Mouse (Mus musculus) forebrain, embryonic 13.5 days (tissue): Measurements from ENCODE around the gene BC004004. TPM values are rescaled to one million over a fixed set of nuclear protein-coding genes. Genes with fewer than 3 reads are reported as not detected.

Experiments
- ATAC-seq: fragments of 200-750 bp; cut with Nextera tagmentation; 2 replicates; pipeline ENCODE4 v1.8.0; 2017
- H3K27ac ChIP-seq: fragments of 300-500 bp; sonication (generic); 2 replicates; pipeline ENCODE4 v1.5.1; 2015; ENCODE audit warnings: inconsistent platforms, mild to moderate bottlenecking, moderate library complexity
- H3K27me3 ChIP-seq: fragments of 300-500 bp; sonication (generic); 2 replicates; pipeline ENCODE4 v1.6.1; 2015; ENCODE audit warnings: mild to moderate bottlenecking, inconsistent platforms
- H3K36me3 ChIP-seq: fragments of 300-500 bp; sonication (generic); 2 replicates; pipeline ENCODE4 v1.6.1; 2015; ENCODE audit warnings: mild to moderate bottlenecking, inconsistent platforms; ENCODE audit not compliant: poor library complexity, severe bottlenecking
- H3K4me1 ChIP-seq: fragments of 300-500 bp; sonication (generic); 2 replicates; pipeline ENCODE4 v1.6.1; 2015; ENCODE audit warnings: inconsistent platforms
- H3K4me2 ChIP-seq: fragments of 300-500 bp; sonication (generic); 2 replicates; pipeline ENCODE4 v1.6.1; 2015; ENCODE audit warnings: inconsistent platforms, mild to moderate bottlenecking, moderate library complexity
- H3K4me3 ChIP-seq: fragments of 300-500 bp; sonication (generic); 2 replicates; pipeline ENCODE4 v1.5.1; 2015; ENCODE audit warnings: mild to moderate bottlenecking, inconsistent platforms
- H3K9ac ChIP-seq: fragments of 300-500 bp; sonication (generic); 2 replicates; pipeline ENCODE4 v1.6.1; 2015; ENCODE audit warnings: mild to moderate bottlenecking, inconsistent platforms
- H3K9me3 ChIP-seq: fragments of 300-500 bp; sonication (generic); replicated peaks from 2 replicates; pipeline ENCODE4 v1.6.1; 2016; ENCODE audit warnings: inconsistent platforms
- WGBS: fragments of 180-500 bp; shearing (Covaris S2); methylation state at CpG from one replicate; pipeline ENCODE4 v1.1.7; 2015; 5-methylcytosine and 5-hydroxymethylcytosine counted together
- polyA plus RNA-seq: library from polyadenylated mRNA; unstranded; fragments of >200 nt; fragmentation: Nextera tagmentation; extraction: Ambion mirVana; gene quantifications from 2 replicates; pipeline ENCODE4 v1.2.1, GENCODE M21; 2015

Gene BC004004
- polyA plus RNA-seq, 1 experiment from 2014 or later = 78.7 TPM

DNA sequence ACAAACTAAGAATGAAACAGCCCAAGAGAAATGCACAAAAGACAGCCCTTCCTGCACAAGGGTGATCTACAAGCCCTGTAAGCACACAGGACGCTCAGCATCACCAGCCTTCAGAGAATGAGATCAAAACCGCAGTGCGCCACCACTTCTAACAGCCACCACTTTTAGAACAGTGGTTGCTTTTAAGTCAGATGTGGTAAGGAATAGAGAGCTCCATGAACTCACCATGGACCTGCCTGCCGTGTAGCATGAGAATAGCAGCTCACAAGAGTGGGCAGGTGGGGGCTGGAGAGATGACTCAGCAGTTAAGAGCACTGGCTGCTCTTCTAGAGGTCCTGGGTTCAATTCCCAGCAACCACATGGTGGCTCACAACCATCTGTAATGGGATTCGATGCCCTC is 11.8 kb downstream of the BC004004 start:
- ATAC-seq = no peak
- Histone ChIP-seq H3K27me3 (no peaks in the 10 kb centered on the region), H3K4me3 (no peak overlapping the region), H3K9me3 (no peaks in the 10 kb centered on the region), H3K9ac (no peak overlapping the region), H3K4me2 (no peak overlapping the region), H3K36me3 (peaks cover 29% of the 10 kb centered on the region), H3K4me1 (peaks cover 20% of the 10 kb centered on the region), H3K27ac (no peak overlapping the region; the same call in 1 of the 2 replicates)
- 92% methylated on average over 5 of the region's 5 CpGs for WGBS

DNA sequence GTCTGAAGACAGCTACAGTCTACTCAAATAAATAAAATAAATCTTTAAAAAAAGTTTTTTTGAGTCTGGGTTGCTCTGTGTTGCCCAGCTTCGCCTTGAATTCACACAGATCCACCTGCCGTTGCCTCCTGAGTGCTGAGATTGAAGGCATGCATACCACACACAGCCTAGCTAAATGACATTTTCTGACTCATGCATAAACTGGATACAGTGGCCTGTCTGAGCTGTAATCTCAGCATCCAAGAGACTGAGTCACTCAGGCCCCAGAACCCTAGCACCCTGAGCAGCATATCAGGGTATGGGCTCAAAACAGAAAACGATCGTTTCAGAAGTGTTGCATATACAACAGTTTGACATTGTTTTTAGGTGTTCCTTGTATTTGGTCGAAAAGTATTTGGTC is 13.0 kb downstream of the BC004004 start:
- H3K9ac ChIP-seq = no peak overlapping the region
- H3K27ac ChIP-seq = peak overlapping the region; percentile 80
- no peaks in the 10 kb centered on the region for H3K27me3 ChIP-seq
- 79% methylated on average over 5 of the region's 5 CpGs for WGBS
- peaks cover 20% of the 10 kb centered on the region for H3K4me1 ChIP-seq
- no peaks in the 10 kb centered on the region for H3K9me3 ChIP-seq
- ATAC-seq = no peak
- H3K4me3 ChIP-seq = no peak overlapping the region
- H3K36me3 ChIP-seq = peaks cover 34% of the 10 kb centered on the region
- H3K4me2 ChIP-seq = 0 out of 2 replicates have a peak overlapping the region, but pooled peaks have one; percentile 30

GRCm38 (mm10) chr17:29282216-29282952 is 13.8 kb downstream of the BC004004 start:
- H3K4me1 ChIP-seq = peaks cover 20% of the 10 kb centered on the region
- peak overlapping the region; percentile 30 for H3K4me2 ChIP-seq
- peak overlapping the region; percentile 51 for H3K9ac ChIP-seq
- no peak overlapping the region for H3K4me3 ChIP-seq
- no peaks in the 10 kb centered on the region for H3K27me3 ChIP-seq
- peak overlapping the region; percentile 80 for H3K27ac ChIP-seq
- H3K36me3 ChIP-seq = peaks cover 34% of the 10 kb centered on the region
- H3K9me3 ChIP-seq = no peaks in the 10 kb centered on the region
- ATAC-seq = peak; percentile 78
- WGBS = 16% methylated on average over 21 of the region's 21 CpGs

GRCm38 (mm10) chr17:29291793-29292192 is 23.2 kb downstream of the BC004004 start:
- Histone ChIP-seq H3K27ac (no peak overlapping the region), H3K4me3 (no peak overlapping the region), H3K36me3 (peaks cover 45% of the 10 kb centered on the region), H3K4me1 (no peaks in the 10 kb centered on the region), H3K27me3 (no peaks in the 10 kb centered on the region), H3K9ac (no peak overlapping the region), H3K4me2 (no peak overlapping the region), H3K9me3 (no peaks in the 10 kb centered on the region)
- 87% methylated on average over 7 of the region's 7 CpGs for WGBS
- no peak for ATAC-seq

- H3K9me3 ChIP-seq = no peaks in the 10 kb centered on the region
- no peaks in the 10 kb centered on the region for H3K27me3 ChIP-seq
- no peak overlapping the region for H3K4me3 ChIP-seq
- H3K9ac ChIP-seq = no peak overlapping the region
- peaks cover 57% of the 10 kb centered on the region for H3K36me3 ChIP-seq
- no peak overlapping the region for H3K27ac ChIP-seq
- ATAC-seq = no peak
- no peaks in the 10 kb centered on the region for H3K4me1 ChIP-seq
- WGBS = 89% methylated on average over 3 of the region's 3 CpGs
- H3K4me2 ChIP-seq = no peak overlapping the region
Measured at GRCm38 (mm10) chr17:29292996-29293395, 24.4 kb downstream of the BC004004 start.

DNA sequence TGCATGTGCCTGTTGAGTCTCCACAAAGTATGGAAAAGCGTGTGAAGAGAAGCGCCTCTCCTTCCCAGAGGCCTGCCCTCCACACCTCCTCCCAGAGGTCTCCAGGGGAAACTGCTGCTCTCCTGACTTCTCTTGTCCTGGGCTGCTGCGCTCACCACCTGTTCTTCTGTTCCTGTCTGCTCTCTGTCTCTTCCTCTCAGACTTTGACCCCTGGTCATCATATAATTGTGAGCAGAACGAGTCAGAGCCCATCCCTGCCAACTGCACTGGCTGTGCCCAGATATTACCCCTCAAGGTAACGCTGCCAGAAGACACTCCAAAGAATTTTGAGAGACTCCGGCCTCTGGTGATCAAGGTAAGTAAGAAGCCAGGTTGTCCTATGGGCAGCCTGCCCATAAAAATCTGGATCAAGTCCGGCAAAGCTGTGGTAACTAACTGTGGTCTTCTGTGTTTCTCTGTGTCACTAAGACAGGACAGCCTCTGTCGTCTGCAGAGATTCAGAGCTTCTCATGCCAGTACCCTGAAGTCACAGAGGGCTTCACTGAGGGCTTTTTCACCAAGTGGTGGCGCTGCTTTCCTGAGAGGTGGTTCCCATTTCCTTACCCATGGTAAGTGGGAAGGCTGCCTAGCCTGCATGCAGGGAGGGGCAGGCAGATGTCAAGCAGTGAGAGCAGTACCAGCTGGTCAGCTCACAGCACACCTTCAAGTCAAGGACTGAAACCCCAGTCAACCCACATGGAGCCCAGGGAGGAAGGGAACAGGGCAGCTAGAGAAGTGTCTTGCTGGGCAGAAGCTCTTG is 25.4 kb downstream of the BC004004 start:
- ATAC-seq = no peak
- Histone ChIP-seq H3K4me3 (no peak overlapping the region), H3K27ac (no peak overlapping the region), H3K4me1 (0 out of 2 replicates have a peak, but pooled peaks cover 1% of the 10 kb centered on the region), H3K4me2 (no peak overlapping the region), H3K27me3 (no peaks in the 10 kb centered on the region), H3K9me3 (no peaks in the 10 kb centered on the region), H3K36me3 (peaks cover 65% of the 10 kb centered on the region), H3K9ac (no peak overlapping the region)
- 86% methylated on average over 9 of the region's 9 CpGs for WGBS

DNA sequence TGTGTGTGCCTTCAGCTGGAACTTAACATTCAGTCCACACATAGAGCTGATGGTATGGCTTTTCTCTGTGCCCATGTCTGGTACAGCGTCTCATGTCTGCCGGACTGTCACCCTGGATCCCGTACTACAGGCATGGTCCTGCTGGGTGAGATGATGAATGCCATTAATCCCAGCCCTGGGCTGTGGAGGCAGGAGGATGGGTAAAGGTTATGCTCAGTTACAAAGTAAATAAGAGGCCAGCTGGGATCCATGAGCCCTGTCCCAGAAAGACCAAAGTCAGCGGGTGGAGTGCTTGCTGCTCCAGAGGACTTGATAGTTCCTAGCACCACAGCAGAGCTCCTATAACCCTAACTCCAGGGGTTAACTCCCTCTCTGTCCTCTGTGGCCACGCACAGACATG is 27.2 kb downstream of the BC004004 start:
- ATAC-seq = no peak
- peaks cover 75% of the 10 kb centered on the region for H3K36me3 ChIP-seq
- WGBS = 87% methylated on average over 5 of the region's 5 CpGs
- no peak overlapping the region for H3K27ac ChIP-seq
- no peaks in the 10 kb centered on the region for H3K9me3 ChIP-seq
- 0 out of 2 replicates have a peak, but pooled peaks cover 5% of the 10 kb centered on the region for H3K4me1 ChIP-seq
- no peaks in the 10 kb centered on the region for H3K27me3 ChIP-seq
- no peak overlapping the region for H3K9ac ChIP-seq
- H3K4me2 ChIP-seq = no peak overlapping the region
- H3K4me3 ChIP-seq = no peak overlapping the region

GRCm38 (mm10) chr17:29297321-29297720 is 28.7 kb downstream of the BC004004 start:
- Histone ChIP-seq H3K9ac (no peak overlapping the region), H3K4me2 (no peak overlapping the region), H3K9me3 (no peaks in the 10 kb centered on the region), H3K27ac (no peak overlapping the region), H3K4me3 (no peak overlapping the region), H3K4me1 (0 out of 2 replicates have a peak, but pooled peaks cover 5% of the 10 kb centered on the region), H3K36me3 (peaks cover 84% of the 10 kb centered on the region), H3K27me3 (no peaks in the 10 kb centered on the region)
- 93% methylated on average over 10 of the region's 10 CpGs for WGBS
- ATAC-seq = no peak

DNA sequence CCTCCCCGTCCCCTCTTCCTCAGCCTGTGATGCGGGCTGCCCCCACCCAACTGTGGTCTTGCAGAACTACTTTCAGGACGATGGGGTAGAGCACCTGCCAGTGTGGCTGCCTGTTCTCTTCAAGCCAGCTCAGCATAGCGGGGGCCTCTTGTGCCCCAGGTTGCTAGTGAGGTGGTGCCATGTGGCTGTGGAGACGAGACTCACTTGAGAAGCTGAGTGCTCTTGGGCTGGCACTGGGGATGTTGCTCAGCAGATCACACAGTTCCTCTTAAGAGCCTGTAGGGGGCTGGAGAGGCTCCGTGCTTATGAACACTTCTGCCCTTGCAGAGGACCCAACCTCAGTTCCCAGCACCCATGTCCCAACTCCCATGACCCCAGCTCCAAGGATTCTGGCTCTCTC is 29.2 kb downstream of the BC004004 start:
- H3K4me2 ChIP-seq = no peak overlapping the region
- H3K9me3 ChIP-seq = no peaks in the 10 kb centered on the region
- 0 out of 2 replicates have a peak, but pooled peaks cover 5% of the 10 kb centered on the region for H3K4me1 ChIP-seq
- H3K27me3 ChIP-seq = no peaks in the 10 kb centered on the region
- H3K9ac ChIP-seq = no peak overlapping the region
- H3K27ac ChIP-seq = no peak overlapping the region
- ATAC-seq = no peak
- H3K36me3 ChIP-seq = peaks cover 87% of the 10 kb centered on the region
- 92% methylated on average over 6 of the region's 6 CpGs for WGBS
- no peak overlapping the region for H3K4me3 ChIP-seq

DNA sequence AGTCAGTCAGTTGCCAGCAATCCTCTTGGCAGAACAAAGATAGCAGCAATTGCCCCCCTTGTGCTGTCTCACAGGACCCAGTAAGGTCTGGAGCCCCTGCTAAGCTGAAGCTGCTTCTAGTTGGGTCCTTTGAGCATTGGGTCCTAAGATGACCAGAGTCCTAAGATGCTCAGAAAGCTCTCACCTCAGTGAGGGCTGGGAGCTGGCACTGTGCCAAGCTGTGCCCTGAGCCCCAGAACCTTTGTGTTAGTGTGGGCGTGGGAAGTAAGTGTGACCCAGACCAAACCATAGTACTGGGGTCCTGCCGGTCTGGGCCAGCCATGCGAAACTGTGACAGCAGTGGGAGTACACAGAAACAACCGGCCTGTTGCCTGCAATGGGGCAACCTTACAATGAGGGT is 30.7 kb downstream of the BC004004 start:
- H3K36me3 ChIP-seq = peaks cover 84% of the 10 kb centered on the region
- 0 out of 2 replicates have a peak, but pooled peaks cover 5% of the 10 kb centered on the region for H3K4me1 ChIP-seq
- no peaks in the 10 kb centered on the region for H3K9me3 ChIP-seq
- no peak overlapping the region for H3K27ac ChIP-seq
- no peak overlapping the region for H3K4me2 ChIP-seq
- H3K4me3 ChIP-seq = no peak overlapping the region
- 80% methylated on average over 4 of the region's 4 CpGs for WGBS
- H3K27me3 ChIP-seq = no peaks in the 10 kb centered on the region
- no peak for ATAC-seq
- no peak overlapping the region for H3K9ac ChIP-seq

GRCm38 (mm10) chr17:29300926-29301325 is 32.3 kb downstream of the BC004004 start:
- Histone ChIP-seq H3K36me3 (peaks cover 68% of the 10 kb centered on the region), H3K27me3 (no peaks in the 10 kb centered on the region), H3K9me3 (no peaks in the 10 kb centered on the region), H3K4me1 (peaks cover 9% of the 10 kb centered on the region; the same call in 1 of the 2 replicates), H3K4me3 (no peak overlapping the region), H3K9ac (no peak overlapping the region), H3K4me2 (no peak overlapping the region), H3K27ac (no peak overlapping the region)
- ATAC-seq = no peak
- WGBS = 95% methylated on average over 7 of the region's 7 CpGs

- no peaks in the 10 kb centered on the region for H3K9me3 ChIP-seq
- no peaks in the 10 kb centered on the region for H3K27me3 ChIP-seq
- peaks cover 63% of the 10 kb centered on the region for H3K36me3 ChIP-seq
- no peak for ATAC-seq
- H3K4me2 ChIP-seq = no peak overlapping the region
- peaks cover 9% of the 10 kb centered on the region; the same call in 1 of the 2 replicates for H3K4me1 ChIP-seq
- H3K9ac ChIP-seq = no peak overlapping the region
- no peak overlapping the region for H3K27ac ChIP-seq
- WGBS = 94% methylated on average over 6 of the region's 6 CpGs
- no peak overlapping the region for H3K4me3 ChIP-seq
Measured at GRCm38 (mm10) chr17:29301421-29301820, 32.8 kb downstream of the BC004004 start.
